7 mouse cellular contexts compared by ENCODE assay signal in genomic region chr11:21033823-21034401, GRCm38 (mm10). TPM values are rescaled to one million over a fixed set of nuclear protein-coding genes. Genes with fewer than 3 reads are reported as not detected.
DNase-seq lines count a peak whose midpoint lies in the region; ATAC-seq and TF ChIP-seq lines count a peak whose summit lies in the region.

No protein-coding gene starts in this region.

- no peak overlapping the region for H3K27ac ChIP-seq in ES-Bruce4 (ENCODE audit: insufficient read depth, low read length)
- no peak overlapping the region; the same call in 1 of the 2 replicates for H3K27ac ChIP-seq in stomach, postnatal 0 days (replicated peaks)

- peak; percentile 55 for DNase-seq in CD4-positive helper T cell, adult 2 months (ENCODE audit: low read depth, low spot score)
- peak; percentile 57 for DNase-seq in heart, adult 8-10 months (ENCODE audit: low spot score)
- DNase-seq in kidney, postnatal 10 days = peak; percentile 65
- peak; percentile 62 to 73 for DNase-seq in lung, postnatal 4 days
- peak; percentile 45 for DNase-seq in stomach, postnatal 0 days (ENCODE audit: low spot score)
- DNase-seq in cerebellum, adult 8-10 months = no peak

- 0 out of 2 replicates have a peak overlapping the region, but pooled peaks have one; percentile 9 for H3K4me2 ChIP-seq in stomach, postnatal 0 days (replicated peaks; ENCODE audit: low read depth)

- ATAC-seq in stomach, postnatal 0 days (ENCODE audit: low FRiP score, low TSS enrichment) = peak; percentile 64

- 0 out of 2 replicates have a peak overlapping the region, but pooled peaks have one; percentile 11 for H3K4me3 ChIP-seq in ES-Bruce4 (ENCODE audit: low read depth, low read length)
- H3K4me3 ChIP-seq in stomach, postnatal 0 days (ENCODE audit: low read depth, low read length) = no peak overlapping the region

- no peak for TF ChIP-seq CTCF in ES-Bruce4 (IDR thresholded peaks at IDR 0.05; ENCODE audit: low read depth, low read length)
- TF ChIP-seq CTCF in stomach, postnatal 0 days (IDR thresholded peaks at IDR 0.05; ENCODE audit: low read depth) = no peak

- H3K4me1 ChIP-seq in ES-Bruce4 (ENCODE audit: control insufficient read depth, insufficient read depth, low read length) = no peaks in the 10 kb centered on the region
- H3K4me1 ChIP-seq in stomach, postnatal 0 days (replicated peaks; ENCODE audit: control insufficient read depth, insufficient read depth) = 0 out of 2 replicates have a peak, but pooled peaks cover 3% of the 10 kb centered on the region

- H3K9me3 ChIP-seq in ES-Bruce4 (replicated peaks; ENCODE audit: control insufficient read depth, insufficient read depth, low read length, poor library complexity, severe bottlenecking) = peaks cover 10% of the 10 kb centered on the region
- no peaks in the 10 kb centered on the region for H3K9me3 ChIP-seq in stomach, postnatal 0 days (ENCODE audit: control insufficient read depth, low read length)

- WGBS in stomach, postnatal 0 days = 33% methylated on average over 11 of the region's 11 CpGs

- H3K9ac ChIP-seq in ES-Bruce4 (ENCODE audit: low read depth, poor library complexity, severe bottlenecking) = no peak overlapping the region
- no peak overlapping the region for H3K9ac ChIP-seq in stomach, postnatal 0 days (ENCODE audit: low read length)

- H3K27me3 ChIP-seq in ES-Bruce4 (ENCODE audit: control insufficient read depth, insufficient read depth, low read length, poor library complexity, severe bottlenecking) = no peaks in the 10 kb centered on the region
- no peaks in the 10 kb centered on the region for H3K27me3 ChIP-seq in stomach, postnatal 0 days (ENCODE audit: control insufficient read depth, insufficient read depth, low read length)

- no peaks in the 10 kb centered on the region for H3K36me3 ChIP-seq in ES-Bruce4 (ENCODE audit: control insufficient read depth, insufficient read depth, low read length, poor library complexity, severe bottlenecking)
- H3K36me3 ChIP-seq in stomach, postnatal 0 days (ENCODE audit: control insufficient read depth, insufficient read depth, low read length) = no peaks in the 10 kb centered on the region

- TF ChIP-seq POLR2A in ES-Bruce4 (IDR thresholded peaks at IDR 0.05; ENCODE audit: insufficient read depth, low read length) = no peak

- TF ChIP-seq EP300 in ES-Bruce4 (IDR thresholded peaks at IDR 0.05; ENCODE audit: insufficient read depth, low read depth, low read length) = no peak
- TF ChIP-seq EP300 in stomach, postnatal 0 days (optimal IDR thresholded peaks at IDR 0.05) = no peak

RNA-seq across cellular contexts. Expression of gene Peli1, which starts 57.2 kb away (rescaled TPM):
- 35.7 and 41.0 TPM in 2 replicates for polyA plus RNA-seq in ES-Bruce4 (2011; ENCODE audit: insufficient read depth, insufficient read length, low read depth, missing spikeins)
- 10 to 100 TPM; 11.5 to 13.2 (median 12.2) TPM for total RNA-seq in heart, adult 8-10 months (2022)
- 23.8 and 25.3 TPM in 2 replicates for polyA plus RNA-seq in stomach, postnatal 0 days (2015; fragmentation: Nextera tagmentation; extraction: Ambion mirVana)
